Mouse (Mus musculus): Measurements from ENCODE around the gene Gm340.

GRCm38 (mm10) chr19:41618153-41618657 lies 36.0 kb downstream of the Gm340 start:
- no peak for TF ChIP-seq CTCF (IDR thresholded peaks at IDR 0.05; ENCODE audit: extremely low read depth, insufficient read depth, low read length)
- no peak for TF ChIP-seq POLR2A (IDR thresholded peaks at IDR 0.05; ENCODE audit: extremely low read depth, insufficient read depth, low read length)

Measured in cortical plate, adult 2 months (tissue).